Mouse (Mus musculus) skeletal muscle tissue, adult 2 months (tissue): ENCODE measurements at regions not wholly inside any gene's neighbourhood (a gene's known extent, or its start where the extent isn't known, plus 50 kb on each side); places are given as distances from the start of the nearest gene placed in this dataset.

Source experiments
- DNase-seq: peaks from one replicate; pipeline ENCODE4 v3.0.0-alpha.2; 2012; ENCODE audit warnings: low read depth, low spot score

GRCm38 (mm10) chr13:71149303-71149696, 307.7 kb upstream of the Adamts16 start:
- DNase-seq = no peak

- DNase-seq = no peak
Observed at GRCm38 (mm10) chr13:71148491-71149302, 307.1 kb upstream of the Adamts16 start.

GRCm38 (mm10) chr13:71146859-71147443, 305.3 kb upstream of the Adamts16 start:
- no peak for DNase-seq

- no peak for DNase-seq
Observed at GRCm38 (mm10) chr13:71138745-71139312, 297.2 kb upstream of the Adamts16 start.

GRCm38 (mm10) chr13:71135940-71136632, 294.5 kb upstream of the Adamts16 start:
- no peak for DNase-seq

GRCm38 (mm10) chr13:71121484-71121883, 279.9 kb upstream of the Adamts16 start:
- DNase-seq = no peak

- DNase-seq = no peak
Observed at GRCm38 (mm10) chr13:71108175-71108574, 266.6 kb upstream of the Adamts16 start.

- DNase-seq = no peak
Observed at GRCm38 (mm10) chr13:71105229-71105838, 263.7 kb upstream of the Adamts16 start.

- DNase-seq = no peak
Observed at GRCm38 (mm10) chr13:71104419-71105228, 263.0 kb upstream of the Adamts16 start.

- DNase-seq = no peak
Observed at GRCm38 (mm10) chr13:71084301-71084700, 242.7 kb upstream of the Adamts16 start.

GRCm38 (mm10) chr13:71075916-71076315, 234.3 kb upstream of the Adamts16 start:
- DNase-seq = no peak

- DNase-seq = no peak
Observed at GRCm38 (mm10) chr13:71074012-71074411, 232.4 kb upstream of the Adamts16 start.

GRCm38 (mm10) chr13:71068757-71069201, 227.2 kb upstream of the Adamts16 start:
- no peak for DNase-seq

GRCm38 (mm10) chr13:71068011-71068410, 226.4 kb upstream of the Adamts16 start:
- no peak for DNase-seq

- DNase-seq = no peak
Observed at GRCm38 (mm10) chr13:71065568-71065967, 224.0 kb upstream of the Adamts16 start.

- no peak for DNase-seq
Observed at GRCm38 (mm10) chr13:71064590-71065307, 223.1 kb upstream of the Adamts16 start.

GRCm38 (mm10) chr13:71053361-71054264, 212.0 kb upstream of the Adamts16 start:
- DNase-seq = no peak

GRCm38 (mm10) chr13:71050646-71051045, 209.0 kb upstream of the Adamts16 start:
- no peak for DNase-seq

- no peak for DNase-seq
Observed at GRCm38 (mm10) chr13:71036000-71036399, 194.4 kb upstream of the Adamts16 start.
